8 mouse cellular contexts compared by ENCODE assay signal in the genomic region with DNA sequence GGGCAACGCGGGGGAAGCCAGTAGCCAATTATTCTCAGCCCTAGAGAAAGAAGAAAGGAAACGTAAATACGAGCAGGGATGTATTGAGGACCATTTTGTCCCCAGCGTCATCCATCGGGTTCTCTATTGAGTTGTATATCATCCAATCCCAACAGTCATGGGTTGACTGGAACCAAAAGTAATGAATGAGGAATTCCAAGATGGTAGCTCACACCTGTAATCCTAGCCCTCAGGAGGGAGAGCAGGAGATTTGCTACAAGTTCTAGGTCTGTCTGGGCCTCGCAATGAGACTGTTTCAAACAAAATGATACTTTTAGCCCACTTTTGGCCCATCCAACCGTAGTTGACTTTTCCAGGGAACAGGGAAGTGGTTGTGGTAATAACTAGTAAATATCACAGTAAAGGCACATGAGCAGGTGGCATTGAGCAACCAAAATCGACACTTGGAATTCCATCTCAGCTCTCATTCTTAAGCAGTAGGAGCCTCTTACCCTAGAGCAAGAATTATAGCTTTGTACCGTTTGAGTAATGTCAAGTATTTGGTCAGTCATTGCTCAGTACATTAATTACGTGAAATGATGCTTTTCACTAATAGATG. TPM values are rescaled to one million over a fixed set of nuclear protein-coding genes. Genes with fewer than 3 reads are reported as not detected.
A peak's percentile ranks its signal among the peaks of the same experiment; 100 is the strongest.
DNase-seq lines count a peak whose midpoint lies in the region; ATAC-seq lines count a peak whose summit lies in the region.

No protein-coding gene starts in this region.

- H3K4me1 ChIP-seq in megakaryocyte, embryonic 14.5 days, result peaks cover 42% of the 10 kb centered on the region
- peaks cover 72% of the 10 kb centered on the region for H3K4me1 ChIP-seq in forebrain, embryonic 15.5 days
- peaks cover 42% of the 10 kb centered on the region for H3K4me1 ChIP-seq in liver, embryonic 16.5 days (ENCODE audit: control insufficient read depth, low read depth, low read length)
- H3K4me1 ChIP-seq in stomach, embryonic 16.5 days (ENCODE audit: control insufficient read depth, insufficient read depth, low read length), result peaks cover 33% of the 10 kb centered on the region

- peaks cover 66% of the 10 kb centered on the region for H3K27me3 ChIP-seq in megakaryocyte, embryonic 14.5 days (replicated peaks)
- no peaks in the 10 kb centered on the region for H3K27me3 ChIP-seq in forebrain, embryonic 15.5 days
- no peaks in the 10 kb centered on the region for H3K27me3 ChIP-seq in liver, embryonic 16.5 days (ENCODE audit: control insufficient read depth, insufficient read depth, low read depth, low read length)
- H3K27me3 ChIP-seq in stomach, embryonic 16.5 days (ENCODE audit: control insufficient read depth, insufficient read depth, low read length), result no peaks in the 10 kb centered on the region

- intact Hi-C loops in left cerebral cortex, postnatal 25 days (cut with DNase I), result loop anchor here (1.0 to 10.0 kb wide), 4 partner anchors 71 to 361 kb away; no protein-coding TSS in a partner anchor

- peak overlapping the region; percentile 69 for H3K4me2 ChIP-seq in forebrain, embryonic 15.5 days (replicated peaks)
- peak overlapping the region; percentile 97 for H3K4me2 ChIP-seq in liver, embryonic 16.5 days (ENCODE audit: low read depth, low read length)
- peak overlapping the region; percentile 91 for H3K4me2 ChIP-seq in stomach, embryonic 16.5 days (ENCODE audit: low read depth, low read length)

- H3K4me3 ChIP-seq in megakaryocyte, embryonic 14.5 days (replicated peaks), result peak overlapping the region; percentile 94
- H3K4me3 ChIP-seq in forebrain, embryonic 15.5 days, result peak overlapping the region; percentile 84
- H3K4me3 ChIP-seq in liver, embryonic 16.5 days (ENCODE audit: low read depth, low read length), result peak overlapping the region; percentile 92
- peak overlapping the region; percentile 93 for H3K4me3 ChIP-seq in stomach, embryonic 16.5 days (replicated peaks; ENCODE audit: low read length)

- WGBS in forebrain, embryonic 15.5 days, result 25% methylated on average over 11 of the region's 11 CpGs
- 50% methylated on average over 11 of the region's 11 CpGs for WGBS in liver, embryonic 16.5 days (ENCODE audit: insufficient replicate concordance)
- 38% methylated on average over 11 of the region's 11 CpGs for WGBS in stomach, embryonic 16.5 days

- ATAC-seq in megakaryocyte, adult 5-6 weeks (ENCODE audit: poor library complexity, severe bottlenecking), result no peak
- no peak for ATAC-seq in forebrain, embryonic 15.5 days (replicated peaks)
- ATAC-seq in liver, embryonic 16.5 days (ENCODE audit: low read depth), result no peak
- ATAC-seq in stomach, embryonic 16.5 days (ENCODE audit: insufficient read depth, low FRiP score), result no peak
- no peak for ATAC-seq in megakaryocyte-erythroid progenitor cell, adult 5-6 weeks (replicated peaks; ENCODE audit: low FRiP score, low TSS enrichment, poor library complexity, severe bottlenecking)

- H3K9me3 ChIP-seq in megakaryocyte, embryonic 14.5 days, result no peaks in the 10 kb centered on the region
- H3K9me3 ChIP-seq in forebrain, embryonic 15.5 days, result no peaks in the 10 kb centered on the region
- no peaks in the 10 kb centered on the region for H3K9me3 ChIP-seq in liver, embryonic 16.5 days (replicated peaks; ENCODE audit: control insufficient read depth, low read length)
- H3K9me3 ChIP-seq in stomach, embryonic 16.5 days (replicated peaks; ENCODE audit: control insufficient read depth, low read length), result no peaks in the 10 kb centered on the region

- peak overlapping the region; percentile 97 for H3K9ac ChIP-seq in forebrain, embryonic 15.5 days (replicated peaks)
- H3K9ac ChIP-seq in liver, embryonic 16.5 days (ENCODE audit: low read depth, low read length), result peak overlapping the region; percentile 94
- H3K9ac ChIP-seq in stomach, embryonic 16.5 days (ENCODE audit: low read length), result peak overlapping the region; percentile 99

- H3K27ac ChIP-seq in forebrain, embryonic 15.5 days (replicated peaks), result peak overlapping the region; percentile 98
- H3K27ac ChIP-seq in liver, embryonic 16.5 days (ENCODE audit: low read length), result peak overlapping the region; percentile 98
- H3K27ac ChIP-seq in stomach, embryonic 16.5 days (ENCODE audit: low read length), result peak overlapping the region; percentile 99

- no peaks in the 10 kb centered on the region for H3K36me3 ChIP-seq in megakaryocyte, embryonic 14.5 days (replicated peaks; ENCODE audit: low read length)
- no peaks in the 10 kb centered on the region for H3K36me3 ChIP-seq in forebrain, embryonic 15.5 days
- H3K36me3 ChIP-seq in liver, embryonic 16.5 days (ENCODE audit: control insufficient read depth, insufficient read depth), result no peaks in the 10 kb centered on the region
- H3K36me3 ChIP-seq in stomach, embryonic 16.5 days (ENCODE audit: control insufficient read depth, insufficient read depth, low read length), result no peaks in the 10 kb centered on the region

- DNase-seq in left cerebral cortex, postnatal 25 days (ENCODE audit: low spot score in 2 of 2), result no peak
- DNase-seq in cerebellum, postnatal 36 days, result no peak

RNA-seq across cellular contexts. Expression of a gene that starts 18.4 kb away (rescaled TPM):
- 23.7 and 41.2 TPM in 2 replicates for polyA plus RNA-seq in megakaryocyte, embryonic 14.5 days (2012; ENCODE audit: insufficient read depth, low replicate concordance)
- 130 and 137 TPM in 2 replicates for total RNA-seq in megakaryocyte, adult 5-6 weeks (2015)
- 192 and 219 TPM in 2 replicates for total RNA-seq in megakaryocyte, adult 5-6 weeks (2017)
- polyA plus RNA-seq in forebrain, embryonic 15.5 days (2015; fragmentation: Nextera tagmentation; extraction: Ambion mirVana), result 73.5 and 76.0 TPM in 2 replicates
- 8.1 and 8.3 TPM in 2 replicates for polyA plus RNA-seq in liver, embryonic 16.5 days (2015; fragmentation: Nextera tagmentation; extraction: Ambion mirVana)
- 34.1 and 35.3 TPM in 2 replicates for polyA plus RNA-seq in stomach, embryonic 16.5 days (2015; fragmentation: Nextera tagmentation; extraction: Ambion mirVana)
- total RNA-seq in left cerebral cortex, postnatal 25 days (2021), result 100 to 1,000 TPM; 202 to 222 TPM
- total RNA-seq in megakaryocyte-erythroid progenitor cell, adult 5-6 weeks (2014; fragmentation: Nextera tagmentation), result 101 and 139 TPM in 2 replicates
- total RNA-seq in megakaryocyte-erythroid progenitor cell, adult 5-6 weeks (2017), result 111 and 173 TPM in 2 replicates

RNA-seq across cellular contexts. Expression of a gene that starts 52.2 kb away (rescaled TPM):
- 4.2 and 79.5 TPM in 2 replicates for polyA plus RNA-seq in megakaryocyte, embryonic 14.5 days (2012; ENCODE audit: insufficient read depth, low replicate concordance)
- 109 and 130 TPM in 2 replicates for total RNA-seq in megakaryocyte, adult 5-6 weeks (2015)
- 110 and 139 TPM in 2 replicates for total RNA-seq in megakaryocyte, adult 5-6 weeks (2017)
- 379 and 398 TPM in 2 replicates for polyA plus RNA-seq in forebrain, embryonic 15.5 days (2015; fragmentation: Nextera tagmentation; extraction: Ambion mirVana)
- polyA plus RNA-seq in liver, embryonic 16.5 days (2015; fragmentation: Nextera tagmentation; extraction: Ambion mirVana), result 135 and 139 TPM in 2 replicates
- 288 and 291 TPM in 2 replicates for polyA plus RNA-seq in stomach, embryonic 16.5 days (2015; fragmentation: Nextera tagmentation; extraction: Ambion mirVana)
- total RNA-seq in left cerebral cortex, postnatal 25 days (2021), result 100 to 1,000 TPM; 184 to 187 TPM
- 163 and 168 TPM in 2 replicates for total RNA-seq in megakaryocyte-erythroid progenitor cell, adult 5-6 weeks (2014; fragmentation: Nextera tagmentation)
- total RNA-seq in megakaryocyte-erythroid progenitor cell, adult 5-6 weeks (2017), result 121 and 189 TPM in 2 replicates
